Mouse (Mus musculus) ES-E14 (cell line): ENCODE data around the gene Abcf3.

Experiments
- HCFC1 ChIP-seq: IDR thresholded peaks from 2 replicates; pipeline ENCODE4 v1.6.1; 2012; ENCODE audit warnings: low read length, inconsistent platforms, borderline replicate concordance; ENCODE audit not compliant: insufficient read depth
- MAFK ChIP-seq: IDR thresholded peaks from 2 replicates; pipeline ENCODE4 v1.6.1; 2014; ENCODE audit warnings: mild to moderate bottlenecking, low read depth, low read length, inconsistent platforms; ENCODE audit not compliant: insufficient read depth
- ZC3H11A ChIP-seq: IDR thresholded peaks from 2 replicates; pipeline ENCODE4 v1.6.1; 2012; ENCODE audit warnings: low read depth, mild to moderate bottlenecking, inconsistent platforms, low read length, borderline replicate concordance
- ZNF384 ChIP-seq: IDR thresholded peaks from 2 replicates; pipeline ENCODE4 v1.6.1; 2012; ENCODE audit warnings: low read depth, low read length, inconsistent platforms

GRCm38 (mm10) chr16:20555000-20555399 is 6.6 kb downstream of the Abcf3 start:
- TF ChIP-seq MAFK (no peak), ZNF384 (no peak), HCFC1 (no peak), ZC3H11A (no peak)
